Mouse (Mus musculus) layer of hippocampus, postnatal 25 days (tissue): ENCODE data around the gene Erbb2. TPM values are rescaled to one million over a fixed set of nuclear protein-coding genes. Genes with fewer than 3 reads are reported as not detected.
"Not testable (repeated sequence)": the region's sequence is repeated elsewhere in the genome, so short reads cannot be mapped to it uniquely, and the experiment has no call there.

Experiments used
- DNase-seq, 2 experiments: peaks; one replicate each; pipeline ENCODE4 v3.0.0; 2022; ENCODE audit warnings: mixed read lengths in 2 of 2, low spot score in 1 of 2; ENCODE audit errors: extremely low spot score in 1 of 2
- total RNA-seq, 2 experiments: library from RNA; stranded (reverse); gene quantifications; 2 replicates each; pipeline ENCODE4 v1.2.3; 2021

The Erbb2 gene
- total RNA-seq = 1 to 10 TPM; 1.4 to 3.5 TPM

GRCm38 (mm10) chr11:98412273-98412796 is at the start of gene Erbb2:
Gene Erbb2 (plus strand): TSS chr11:98412470.
- DNase-seq = peak in 1 of 2 experiments; percentile 21

DNA sequence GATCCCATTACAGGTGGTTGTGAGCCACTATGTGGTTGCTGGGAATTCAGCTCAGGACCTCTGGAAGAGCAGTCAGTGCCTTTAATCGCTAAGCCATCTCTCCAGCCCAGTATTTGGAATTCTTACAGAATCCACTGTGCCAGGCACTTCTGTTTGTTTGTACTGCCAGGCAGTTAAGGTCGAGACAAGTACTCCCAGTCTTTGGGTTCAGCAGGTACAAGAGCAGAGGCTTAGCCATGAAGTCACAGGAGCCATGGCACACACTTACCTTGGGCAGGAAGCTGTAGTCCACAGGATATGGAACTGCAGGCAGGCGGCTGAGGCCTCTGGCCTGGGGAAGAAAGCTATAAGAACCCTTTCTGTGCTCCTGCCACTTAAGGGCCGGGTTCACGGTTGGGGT is 48.5 kb upstream of the Erbb2 start:
- DNase-seq = no peak

DNA sequence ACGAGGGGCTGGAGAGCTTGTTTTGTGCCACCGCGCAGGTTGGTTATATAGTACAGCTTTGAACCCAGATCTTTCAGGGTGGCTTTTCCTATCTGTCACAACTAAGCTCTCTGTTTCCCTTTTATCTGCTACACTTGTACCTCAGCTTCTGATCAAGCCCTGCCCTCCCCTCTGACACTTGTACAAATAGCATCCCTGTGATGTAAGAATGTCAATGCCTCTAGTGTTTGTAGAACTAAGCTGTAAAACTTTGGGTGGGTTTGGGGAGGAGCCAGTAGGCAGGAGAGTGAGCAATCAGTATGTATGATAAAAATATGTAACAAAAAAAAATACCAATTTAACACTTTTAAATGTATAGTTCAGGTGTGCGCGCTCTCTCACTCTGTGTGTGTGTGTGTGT is 47.9 kb upstream of the Erbb2 start:
- no peak for DNase-seq

- DNase-seq = no peak
Measured at GRCm38 (mm10) chr11:98366290-98366689, 46.0 kb upstream of the Erbb2 start.

DNA sequence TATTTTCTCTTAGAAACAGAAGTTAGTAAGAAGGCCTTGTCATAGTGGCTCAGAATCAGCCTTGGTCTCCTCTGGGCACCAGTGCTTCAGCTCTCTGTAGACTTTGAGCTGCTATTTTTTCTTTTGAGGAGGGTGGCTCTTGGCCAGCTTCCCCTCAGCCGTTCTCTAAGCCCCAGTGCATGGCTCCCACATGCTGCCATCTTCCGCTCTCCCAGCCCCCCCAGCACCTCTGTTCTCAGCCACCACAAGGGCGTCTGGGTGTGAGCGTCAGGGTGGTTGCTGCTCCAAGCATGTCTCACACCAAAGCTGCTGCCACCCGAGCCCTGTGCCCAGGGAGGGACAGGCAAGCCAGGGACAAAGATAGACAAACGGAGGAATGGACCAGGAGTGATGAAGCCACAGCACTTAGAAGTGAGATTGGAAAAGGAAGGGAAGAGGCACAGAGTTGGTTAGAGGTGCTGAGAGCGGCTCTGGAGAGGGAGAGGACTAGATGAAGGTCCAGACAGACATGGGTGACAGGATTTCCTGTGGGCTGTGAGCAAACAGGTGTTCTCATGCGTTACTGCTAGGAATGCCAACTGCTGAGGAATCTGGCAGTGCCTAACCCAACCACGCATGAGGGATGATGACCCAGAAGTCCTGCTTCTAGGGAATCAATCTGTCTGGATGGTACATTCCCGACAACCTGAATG is 45.0 kb upstream of the Erbb2 start:
- DNase-seq = no peak

DNA sequence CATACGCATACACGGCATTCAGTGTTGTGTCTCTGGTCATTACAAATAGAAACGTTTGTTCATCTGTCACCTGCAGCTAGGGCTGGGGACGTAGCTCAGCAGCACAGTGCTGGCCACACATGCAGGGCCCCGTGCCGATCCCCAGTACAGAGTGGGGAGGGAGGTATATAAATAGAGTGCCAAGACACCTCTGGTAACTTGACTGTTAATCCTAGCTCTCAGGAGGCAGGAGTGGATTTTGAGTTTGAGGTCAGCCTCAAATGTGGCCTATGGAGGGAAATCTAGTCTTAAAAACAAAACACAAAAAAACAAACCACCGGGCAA is 44.4 kb upstream of the Erbb2 start:
- DNase-seq = no peak

- DNase-seq = no peak
Measured at GRCm38 (mm10) chr11:98369337-98369736, 42.9 kb upstream of the Erbb2 start.

DNA sequence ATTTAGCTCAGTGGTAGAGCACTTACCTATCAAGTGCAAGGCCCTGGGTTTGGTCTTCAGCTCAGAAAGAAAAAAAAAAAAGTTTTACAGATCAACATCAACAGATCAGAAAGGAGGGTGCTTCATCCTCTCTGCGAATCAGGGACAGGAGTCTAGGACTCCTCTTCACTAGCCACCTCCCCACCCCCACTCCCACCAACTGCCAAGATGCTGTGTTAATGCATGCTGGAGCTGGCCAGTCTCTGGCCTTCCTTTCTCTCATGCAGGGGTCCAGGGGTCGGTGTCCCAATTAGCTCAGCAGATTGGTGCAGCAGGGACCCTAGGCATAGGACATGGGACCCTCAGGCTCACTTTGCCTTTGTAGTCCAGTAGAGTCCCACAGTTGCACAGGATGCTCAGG is 41.7 kb upstream of the Erbb2 start:
- DNase-seq = no peak

GRCm38 (mm10) chr11:98371556-98372240 is 40.6 kb upstream of the Erbb2 start:
- DNase-seq = no peak

GRCm38 (mm10) chr11:98372406-98372805 is 39.9 kb upstream of the Erbb2 start:
- peak in 1 of 2 experiments; percentile 66 for DNase-seq

DNA sequence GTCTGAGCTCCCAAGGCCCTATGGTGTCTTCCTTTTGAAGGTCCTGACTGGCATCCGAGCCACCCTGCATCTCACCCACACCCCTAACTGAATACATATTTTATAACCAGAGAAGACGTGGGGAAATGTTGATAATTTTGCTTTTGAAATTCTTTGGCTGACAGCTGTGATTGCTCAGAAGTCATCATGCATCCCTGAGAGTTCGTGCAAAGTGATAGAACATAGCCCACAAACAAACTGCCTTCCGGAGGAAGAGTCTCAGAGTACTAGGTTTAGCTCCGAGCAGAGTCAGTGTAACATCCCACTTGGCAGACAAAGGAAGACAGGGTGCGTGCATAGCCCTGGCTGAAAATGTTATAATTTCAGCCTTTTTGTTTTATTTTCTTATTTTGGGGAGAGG is 39.0 kb upstream of the Erbb2 start:
- DNase-seq = no peak

GRCm38 (mm10) chr11:98374266-98374665 is 38.0 kb upstream of the Erbb2 start:
- DNase-seq = no peak

GRCm38 (mm10) chr11:98376756-98377155 is 35.5 kb upstream of the Erbb2 start:
- DNase-seq = no peak

- no peak for DNase-seq
Measured at GRCm38 (mm10) chr11:98377787-98378186, 34.5 kb upstream of the Erbb2 start.

GRCm38 (mm10) chr11:98379379-98379778 is 32.9 kb upstream of the Erbb2 start:
- no peak for DNase-seq

DNA sequence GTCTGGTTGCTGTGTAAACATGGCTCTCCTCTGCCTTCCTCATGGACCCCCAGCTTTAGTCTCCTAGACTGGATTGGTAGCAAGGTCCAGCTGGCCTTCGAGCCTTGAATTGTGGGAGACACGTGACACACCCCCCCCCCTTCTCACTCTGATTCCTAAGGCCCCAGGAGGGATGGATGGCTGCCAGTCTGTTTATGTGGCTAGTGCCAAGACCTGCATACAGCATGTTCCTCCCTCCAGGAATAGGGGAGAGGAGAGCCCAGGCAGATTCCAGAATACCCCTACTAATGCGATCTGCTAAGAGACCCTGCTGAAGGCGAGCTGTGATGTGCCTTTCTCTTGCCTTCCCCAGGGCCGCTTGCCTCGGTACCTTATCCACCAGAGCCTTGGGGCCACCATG is 32.2 kb upstream of the Erbb2 start:
- no peak for DNase-seq

DNA sequence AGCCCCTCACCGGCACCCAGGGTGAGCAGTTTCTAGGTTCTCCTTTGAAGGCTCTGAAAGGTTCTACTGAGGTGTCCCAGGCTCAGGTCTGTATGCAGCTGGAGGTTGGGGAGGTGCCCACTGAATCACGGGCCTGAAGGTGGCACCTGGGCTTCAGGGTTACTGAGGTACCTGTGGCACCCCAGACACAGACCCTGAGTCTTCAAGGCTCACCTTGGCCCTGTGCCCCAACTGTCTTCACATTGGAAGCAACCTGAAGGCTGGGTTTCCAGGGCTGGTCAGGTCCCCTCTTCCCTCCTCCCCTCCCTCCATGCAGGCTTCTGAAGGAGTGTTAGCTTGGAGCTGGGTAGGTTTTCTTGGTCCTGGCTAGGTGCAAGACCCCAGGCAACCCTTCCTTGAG is 30.6 kb upstream of the Erbb2 start:
- DNase-seq = no peak

DNA sequence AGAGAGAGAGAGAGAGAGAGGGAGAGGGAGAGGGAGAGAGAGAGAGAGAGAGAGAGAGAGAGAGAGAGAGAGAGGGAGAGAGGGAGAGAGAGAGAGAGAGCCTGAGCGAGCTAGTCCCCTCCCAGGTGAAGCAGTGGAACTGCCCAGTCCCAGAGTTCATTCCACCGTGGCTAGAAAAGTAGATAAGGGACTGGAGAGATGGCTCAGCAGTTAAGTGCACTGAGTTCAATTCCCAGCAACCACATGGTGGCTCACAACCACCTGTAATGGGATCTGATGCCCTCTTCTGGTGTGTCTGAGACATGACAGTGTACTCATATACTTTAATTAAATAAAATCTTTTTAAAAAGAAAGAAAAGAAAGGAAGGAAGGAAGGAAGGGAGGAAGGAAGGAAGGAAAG is 29.9 kb upstream of the Erbb2 start:
- DNase-seq = not testable (repeated sequence)

- DNase-seq = no peak
Measured at GRCm38 (mm10) chr11:98383261-98384030, 28.8 kb upstream of the Erbb2 start, which contains the start of gene Tcap. Gene Tcap (plus strand): TSS chr11:98383811.

GRCm38 (mm10) chr11:98384216-98384615 is 28.1 kb upstream of the Erbb2 start:
- no peak for DNase-seq
